Mouse (Mus musculus): ENCODE results near the gene Pacsin1. TPM values are rescaled to one million over a fixed set of nuclear protein-coding genes. Genes with fewer than 3 reads are reported as not detected.
A peak's percentile ranks its signal among the peaks of the same experiment; 100 is the strongest.

Gene Pacsin1
- total RNA-seq, 2 experiments from 2014 or later = 3.2 to 4.6 TPM

GRCm38 (mm10) chr17:27678924-27679813 lies 23.9 kb downstream of the Pacsin1 start:
- DNase-seq = no peak

- peak; percentile 70 for DNase-seq
Observed at GRCm38 (mm10) chr17:27684886-27685549, 29.7 kb downstream of the Pacsin1 start.

GRCm38 (mm10) chr17:27685550-27685913 lies 30.2 kb downstream of the Pacsin1 start:
- DNase-seq = no peak

- no peak for DNase-seq
Observed at GRCm38 (mm10) chr17:27686395-27686794, 31.1 kb downstream of the Pacsin1 start.

GRCm38 (mm10) chr17:27690993-27691693 lies 35.8 kb downstream of the Pacsin1 start:
- DNase-seq = no peak

- no peak for DNase-seq
Observed at GRCm38 (mm10) chr17:27699641-27700244, 44.4 kb downstream of the Pacsin1 start.

GRCm38 (mm10) chr17:27700812-27701211 lies 45.5 kb downstream of the Pacsin1 start:
- no peak for DNase-seq

- no peak for DNase-seq
Observed at GRCm38 (mm10) chr17:27701856-27702255, 46.5 kb downstream of the Pacsin1 start.

- peak; percentile 75 for DNase-seq
Observed at GRCm38 (mm10) chr17:27702518-27702917, 47.2 kb downstream of the Pacsin1 start.

- DNase-seq = peak; percentile 65
Observed at GRCm38 (mm10) chr17:27703961-27704621, 48.8 kb downstream of the Pacsin1 start.

- no peak for DNase-seq
Observed at GRCm38 (mm10) chr17:27705661-27706060, 50.4 kb downstream of the Pacsin1 start.

GRCm38 (mm10) chr17:27707954-27708661 lies 52.8 kb downstream of the Pacsin1 start:
- peak; percentile 92 for DNase-seq

- no peak for DNase-seq
Observed at GRCm38 (mm10) chr17:27709650-27710049, 54.3 kb downstream of the Pacsin1 start.

- peak; percentile 71 for DNase-seq
Observed at GRCm38 (mm10) chr17:27712832-27713231, 57.5 kb downstream of the Pacsin1 start.

GRCm38 (mm10) chr17:27716804-27717203 lies 61.5 kb downstream of the Pacsin1 start:
- peak; percentile 76 for DNase-seq

GRCm38 (mm10) chr17:27718250-27718649 lies 62.9 kb downstream of the Pacsin1 start:
- peak; percentile 38 for DNase-seq

GRCm38 (mm10) chr17:27719663-27720062 lies 64.4 kb downstream of the Pacsin1 start:
- DNase-seq = no peak

GRCm38 (mm10) chr17:27720326-27720725 lies 65.0 kb downstream of the Pacsin1 start:
- no peak for DNase-seq

GRCm38 (mm10) chr17:27721125-27721664 lies 65.9 kb downstream of the Pacsin1 start:
- peak; percentile 82 for DNase-seq

- DNase-seq = peak; percentile 54
Observed at GRCm38 (mm10) chr17:27724327-27724726, 69.0 kb downstream of the Pacsin1 start.

GRCm38 (mm10) chr17:27725011-27725410 lies 69.7 kb downstream of the Pacsin1 start:
- no peak for DNase-seq

Measured in adrenal gland, postnatal 10 days (tissue).